Mouse (Mus musculus) layer of hippocampus, adult 11-12 months (tissue): ENCODE results near the gene Hist1h2ak.
"Not testable (repeated sequence)": the region's sequence is repeated elsewhere in the genome, so short reads cannot be mapped to it uniquely, and the experiment has no call there.

ENCODE experiments used
- DNase-seq: peaks from one replicate; pipeline ENCODE4 v3.0.0; 2022; ENCODE audit warnings: low spot score

Gene Hist1h2ak

DNA sequence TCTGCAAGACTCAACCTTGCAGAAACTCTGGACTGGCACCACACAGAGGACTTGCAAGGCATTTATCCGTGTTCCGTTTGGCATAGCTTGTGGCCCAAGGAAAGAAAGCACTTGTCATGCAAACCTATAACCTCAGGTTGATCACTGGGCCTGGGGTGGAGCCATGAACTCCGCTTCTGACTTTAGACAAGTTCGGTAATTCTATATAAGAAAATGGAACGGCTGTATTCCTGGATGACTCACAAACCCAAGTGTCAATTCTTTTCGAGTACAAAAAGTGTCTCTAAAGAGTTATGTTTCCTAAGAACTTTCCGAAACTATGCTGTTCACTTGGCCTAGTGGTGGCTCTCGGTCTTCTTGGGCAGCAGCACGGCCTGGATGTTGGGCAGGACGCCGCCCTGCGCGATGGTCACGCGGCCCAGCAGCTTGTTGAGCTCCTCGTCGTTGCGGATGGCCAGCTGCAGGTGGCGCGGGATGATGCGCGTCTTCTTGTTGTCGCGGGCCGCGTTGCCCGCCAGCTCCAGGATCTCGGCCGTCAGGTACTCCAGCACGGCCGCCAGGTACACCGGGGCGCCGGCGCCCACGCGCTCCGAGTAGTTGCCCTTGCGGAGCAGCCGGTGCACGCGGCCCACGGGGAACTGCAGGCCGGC is 32.4 kb downstream of the Hist1h2ak start:
- DNase-seq: not testable (repeated sequence)

DNA sequence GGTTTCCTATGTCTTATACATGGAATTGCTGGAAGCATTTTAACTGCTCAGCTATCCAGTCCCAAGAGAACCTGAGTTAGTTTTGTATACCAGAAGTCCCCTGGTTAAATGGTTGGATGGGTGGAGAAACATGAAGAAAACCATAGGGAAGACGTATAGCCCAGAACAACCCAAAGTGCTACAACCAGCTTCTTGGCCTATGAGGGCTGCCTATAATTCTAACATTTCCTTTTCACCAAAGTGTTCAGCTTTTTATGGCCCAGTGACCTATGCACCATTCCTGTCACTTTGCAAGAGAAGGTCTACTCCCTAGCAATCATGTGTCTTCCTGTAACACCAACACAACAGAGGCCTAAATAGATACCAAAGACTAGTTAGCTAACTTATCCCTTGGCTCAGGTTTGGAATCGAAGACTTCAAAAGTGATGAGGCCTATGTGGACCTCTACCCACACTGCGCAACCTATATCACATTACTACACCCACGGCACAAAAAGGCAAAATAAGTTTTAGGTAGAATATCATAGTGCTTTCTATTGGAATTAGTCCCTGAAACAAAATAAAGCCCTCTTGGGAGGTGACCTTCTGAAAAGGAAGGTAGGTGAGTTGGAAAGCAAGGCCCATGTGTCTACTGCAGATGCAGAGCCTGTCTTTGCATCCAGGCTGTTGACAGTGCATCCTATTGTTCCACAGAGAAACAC is 35.1 kb downstream of the Hist1h2ak start:
- no peak for DNase-seq

DNA sequence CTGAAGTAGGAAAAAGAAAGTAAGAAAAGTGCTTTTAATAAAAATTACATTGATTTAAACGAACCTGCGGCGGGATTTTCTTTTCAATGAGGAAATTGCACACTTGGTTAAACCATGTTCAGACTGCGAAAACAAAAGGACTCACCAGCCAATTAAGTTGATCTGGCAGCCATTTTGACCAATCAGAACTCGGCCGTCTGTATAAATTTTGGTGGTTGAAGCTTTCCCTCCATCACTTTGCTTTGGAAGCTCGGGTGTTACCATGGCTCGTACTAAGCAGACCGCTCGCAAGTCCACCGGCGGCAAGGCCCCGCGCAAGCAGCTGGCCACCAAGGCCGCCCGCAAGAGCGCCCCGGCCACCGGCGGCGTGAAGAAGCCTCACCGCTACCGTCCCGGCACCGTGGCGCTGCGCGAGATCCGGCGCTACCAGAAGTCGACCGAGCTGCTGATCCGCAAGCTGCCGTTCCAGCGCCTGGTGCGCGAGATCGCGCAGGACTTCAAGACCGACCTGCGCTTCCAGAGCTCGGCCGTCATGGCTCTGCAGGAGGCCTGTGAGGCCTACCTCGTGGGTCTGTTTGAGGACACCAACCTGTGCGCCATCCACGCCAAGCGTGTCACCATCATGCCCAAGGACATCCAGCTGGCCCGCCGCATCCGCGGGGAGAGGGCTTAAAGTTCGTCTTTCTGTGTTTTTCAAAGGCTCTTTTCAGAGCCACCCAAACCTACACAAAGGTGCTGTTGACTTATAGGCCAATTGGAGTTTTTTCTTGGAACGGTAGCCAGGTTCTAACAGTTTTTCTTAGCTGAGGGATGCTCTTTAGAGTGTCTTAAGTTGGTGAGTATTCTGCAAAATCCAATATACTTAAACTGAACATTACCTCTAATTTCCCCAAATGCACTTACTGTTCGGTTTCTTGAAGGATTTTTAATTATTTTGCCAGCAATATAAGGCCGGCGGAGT is 36.0 kb downstream of the Hist1h2ak start, which contains the start of gene Hist1h3h:
TSS of gene Hist1h3h (plus strand) at position 263 of the 961 bp plus-strand sequence.
- peak; percentile 91 for DNase-seq

DNA sequence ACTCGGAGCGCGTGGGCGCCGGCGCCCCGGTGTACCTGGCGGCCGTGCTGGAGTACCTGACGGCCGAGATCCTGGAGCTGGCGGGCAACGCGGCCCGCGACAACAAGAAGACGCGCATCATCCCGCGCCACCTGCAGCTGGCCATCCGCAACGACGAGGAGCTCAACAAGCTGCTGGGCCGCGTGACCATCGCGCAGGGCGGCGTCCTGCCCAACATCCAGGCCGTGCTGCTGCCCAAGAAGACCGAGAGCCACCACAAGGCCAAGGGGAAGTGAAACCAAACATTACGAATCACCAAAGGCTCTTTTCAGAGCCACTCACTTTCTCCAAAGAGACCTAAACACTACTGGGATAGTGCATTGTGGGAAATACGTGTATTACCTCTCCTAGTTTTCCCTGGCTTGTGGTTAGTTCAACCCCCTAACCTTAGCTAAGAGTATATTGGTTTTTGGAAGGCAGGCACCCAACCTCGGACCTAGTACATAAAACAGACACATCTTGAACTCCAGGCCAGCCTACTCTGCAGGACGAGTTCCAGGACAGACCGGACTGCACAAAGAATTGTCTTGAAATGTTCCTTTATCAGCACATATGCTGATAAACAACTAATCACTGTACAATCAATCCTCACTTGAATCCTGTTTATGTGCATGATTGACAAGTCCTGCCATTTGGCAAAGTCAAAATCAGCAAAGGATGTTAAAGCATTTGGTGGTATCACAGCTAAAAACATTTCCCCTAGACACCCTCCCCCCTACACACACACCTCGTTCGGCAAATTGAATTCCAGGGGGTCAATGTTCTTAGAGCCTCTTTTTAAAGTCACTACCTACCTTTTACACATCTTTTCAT is 36.9 kb downstream of the Hist1h2ak start:
- peak; percentile 16 for DNase-seq

DNA sequence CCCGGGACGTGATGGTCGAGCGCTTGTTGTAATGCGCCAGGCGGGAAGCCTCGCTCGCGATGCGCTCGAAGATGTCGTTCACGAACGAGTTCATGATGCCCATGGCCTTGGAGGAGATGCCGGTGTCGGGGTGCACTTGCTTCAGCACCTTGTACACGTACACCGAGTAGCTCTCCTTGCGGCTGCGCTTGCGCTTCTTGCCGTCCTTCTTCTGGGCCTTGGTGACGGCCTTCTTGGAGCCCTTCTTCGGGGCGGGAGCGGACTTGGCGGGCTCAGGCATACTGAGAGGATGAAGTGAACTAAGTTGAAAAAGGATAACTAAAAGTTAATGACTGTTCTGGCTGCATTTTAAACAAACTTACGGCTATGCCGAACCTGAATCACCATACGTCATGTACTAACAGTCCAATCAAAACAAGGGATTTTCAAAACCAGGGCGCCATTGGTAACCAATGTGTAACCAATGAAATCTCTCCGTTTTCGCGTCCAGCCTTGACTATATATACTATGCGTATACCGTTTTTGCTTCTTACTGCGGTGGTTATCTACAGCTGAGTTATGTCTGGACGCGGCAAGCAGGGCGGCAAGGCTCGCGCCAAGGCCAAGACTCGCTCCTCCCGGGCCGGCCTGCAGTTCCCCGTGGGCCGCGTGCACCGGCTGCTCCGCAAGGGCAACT is 37.6 kb downstream of the Hist1h2ak start, which contains the start of the genes Hist1h2bl and Hist1h2ai:
TSS of gene Hist1h2bl (minus strand) at position 280 of the 676 bp plus-strand sequence.
TSS of gene Hist1h2ai (plus strand) at position 559 of the 676 bp plus-strand sequence.
- peak; percentile 91 for DNase-seq

DNA sequence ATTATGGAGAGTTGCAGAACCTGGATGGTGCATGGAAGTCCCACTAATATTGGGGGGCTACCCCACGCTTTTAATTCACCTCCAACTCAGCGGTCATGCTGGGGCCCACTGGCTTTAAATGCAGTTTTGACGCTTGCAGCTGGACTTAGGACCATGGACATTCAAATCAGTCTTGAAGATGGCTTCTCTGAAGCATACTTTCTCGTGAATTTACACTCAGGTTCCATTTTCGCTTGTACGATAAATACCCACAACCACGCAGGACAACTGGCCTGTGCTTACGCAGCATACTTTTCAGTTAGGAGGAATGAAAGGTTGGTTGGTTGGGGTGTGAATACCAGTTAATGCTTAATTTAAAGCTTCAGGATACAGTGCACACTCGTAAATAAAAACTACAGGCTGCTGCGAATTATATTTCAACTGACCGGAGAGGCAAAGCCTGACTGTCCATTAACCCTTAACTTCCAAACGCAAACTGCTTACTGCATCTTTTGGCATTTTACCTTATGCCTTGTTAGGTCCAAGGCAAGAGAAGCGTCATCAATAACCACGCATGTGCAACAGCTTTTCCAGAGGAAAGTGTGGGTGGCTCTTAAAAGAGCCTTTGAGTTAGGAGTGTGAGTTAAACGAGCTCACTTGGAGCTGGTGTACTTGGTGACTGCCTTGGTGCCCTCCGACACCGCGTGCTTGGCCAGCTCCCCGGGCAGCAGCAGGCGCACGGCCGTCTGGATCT is 38.3 kb downstream of the Hist1h2ak start:
- no peak for DNase-seq

DNA sequence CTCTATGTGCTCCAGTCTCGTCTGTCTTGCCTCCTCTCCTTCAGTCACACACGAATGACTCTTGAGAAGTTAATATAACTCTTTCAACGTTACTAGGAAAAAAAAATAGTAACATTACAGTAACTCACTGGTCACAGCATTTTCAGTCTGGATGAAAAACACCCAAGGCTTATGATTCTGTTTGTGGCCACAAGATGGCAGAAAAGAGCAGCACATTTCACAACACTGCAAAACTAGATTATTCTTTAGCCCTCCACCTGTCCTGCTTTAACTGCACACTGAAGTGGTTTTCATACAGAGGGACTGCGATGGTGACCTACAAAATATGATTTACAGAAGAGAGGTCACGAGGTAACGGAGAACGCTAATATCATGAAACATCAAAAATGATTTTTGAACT is 38.9 kb downstream of the Hist1h2ak start:
- DNase-seq: peak; percentile 69

DNA sequence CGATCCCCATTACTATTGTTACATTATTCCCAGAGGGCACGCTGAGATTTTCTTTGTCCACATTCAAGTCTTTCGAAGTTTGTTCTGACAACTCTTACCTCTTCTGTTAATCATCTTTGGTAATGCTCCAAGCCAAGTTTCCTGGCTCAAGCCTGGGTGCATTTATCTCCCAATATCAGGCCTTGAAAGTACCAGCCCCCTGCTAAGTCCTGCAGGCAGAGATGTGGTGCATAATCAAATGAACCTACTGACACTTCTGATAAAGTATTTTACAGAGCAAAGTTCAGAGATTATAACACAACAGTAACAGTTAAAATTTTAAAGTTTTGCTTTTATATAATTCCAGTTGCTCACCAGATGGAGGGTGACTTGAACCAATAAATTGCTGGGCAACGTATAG is 41.9 kb downstream of the Hist1h2ak start:
- DNase-seq: no peak

DNA sequence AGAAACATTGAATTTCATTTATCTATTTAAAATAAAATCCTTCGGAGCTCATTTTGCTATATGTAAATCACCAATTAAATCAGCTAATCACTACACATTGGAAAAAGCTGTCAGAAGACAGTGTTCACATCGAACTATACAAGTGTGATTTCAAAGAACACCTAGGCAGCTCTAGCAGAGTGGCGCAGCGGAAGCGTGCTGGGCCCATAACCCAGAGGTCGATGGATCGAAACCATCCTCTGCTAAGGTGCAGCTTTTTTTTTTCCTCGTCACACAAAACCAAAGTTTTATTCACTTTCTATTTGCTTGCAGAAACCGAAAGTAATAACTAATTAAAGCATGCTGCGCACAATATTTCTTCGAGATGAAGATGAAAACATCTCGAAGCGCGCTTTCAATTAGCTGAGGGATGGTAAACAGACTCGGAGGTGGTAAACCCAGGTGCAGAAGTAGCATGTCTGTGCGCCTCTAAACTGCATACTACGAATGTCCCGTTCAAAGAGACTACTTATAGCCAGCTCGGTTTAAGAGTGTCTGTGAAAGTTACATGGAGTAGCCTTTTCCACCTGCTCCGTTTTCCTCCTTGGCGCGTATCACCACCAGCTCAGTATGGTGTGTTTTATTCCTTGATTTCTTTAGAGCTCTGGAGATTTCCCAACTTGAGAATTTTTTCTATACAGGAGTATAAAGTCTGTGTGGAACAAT is 42.7 kb downstream of the Hist1h2ak start:
- peak; percentile 78 for DNase-seq

DNA sequence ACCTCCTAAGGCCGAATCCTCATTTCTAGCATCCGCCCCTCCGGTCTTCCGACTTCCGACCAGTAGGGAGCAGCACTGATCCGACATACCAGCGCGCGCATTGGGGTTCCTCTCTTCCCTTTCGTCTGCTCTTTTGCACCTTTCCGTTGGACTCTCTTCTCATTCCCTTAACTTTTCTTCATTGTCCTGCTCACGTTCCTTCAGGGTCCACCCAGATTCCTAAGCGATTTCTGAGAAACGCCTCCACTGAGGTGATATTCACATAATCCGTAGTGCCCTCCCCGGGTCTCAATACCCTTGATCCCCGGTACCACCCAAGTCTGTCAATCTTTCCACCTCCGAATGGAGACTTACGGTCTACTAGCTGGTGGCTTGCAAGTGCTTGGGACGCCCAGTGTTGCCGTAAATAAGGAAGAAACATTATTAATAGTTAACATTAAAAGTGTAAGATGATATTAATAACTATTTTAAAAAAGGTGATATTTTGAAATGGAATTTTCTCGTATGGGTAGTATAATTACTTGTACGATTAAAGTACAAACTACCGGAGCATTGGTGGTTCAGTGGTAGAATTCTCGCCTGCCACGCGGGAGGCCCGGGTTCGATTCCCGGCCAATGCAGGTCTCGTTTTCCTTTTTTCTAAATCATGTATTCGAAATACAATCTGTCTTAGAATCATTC is 43.5 kb downstream of the Hist1h2ak start:
- peak; percentile 91 for DNase-seq

DNA sequence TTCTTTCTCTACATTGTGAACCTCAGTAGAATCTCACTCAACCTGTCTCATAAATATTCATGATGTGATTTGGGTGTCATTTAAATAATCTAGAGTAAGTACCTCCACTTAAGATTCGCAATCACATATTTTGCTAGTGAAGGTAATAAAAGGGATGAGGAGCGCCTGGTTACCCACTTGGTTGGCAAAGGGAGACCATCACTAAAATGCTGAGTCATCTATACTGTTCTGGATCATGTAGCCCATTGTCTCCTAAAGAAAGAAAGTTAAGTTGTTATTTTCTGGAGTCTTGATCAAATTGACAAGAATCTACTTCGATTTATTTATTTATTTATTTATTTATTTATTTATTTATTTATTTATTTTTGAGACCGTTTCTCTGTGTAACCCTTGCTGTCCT is 47.0 kb downstream of the Hist1h2ak start:
- DNase-seq: no peak
